Mouse (Mus musculus) urinary bladder, postnatal 0 days (tissue): ENCODE data around the gene Upf3a. TPM values are rescaled to one million over a fixed set of nuclear protein-coding genes. Genes with fewer than 3 reads are reported as not detected.

Source experiments
- polyA plus RNA-seq: library from polyadenylated mRNA; unstranded; fragments of >200 nt; fragmentation: Nextera tagmentation; extraction: Ambion mirVana; gene quantifications from 2 replicates; pipeline ENCODE4 v1.2.1, GENCODE M21; 2015

Gene Upf3a
- polyA plus RNA-seq: 29.1 and 31.5 TPM in 2 replicates

GRCm38 (mm10) chr8:13785250-13785763 lies at the start of gene Upf3a:
TSS of gene Upf3a (plus strand) at chr8:13785615.

DNA sequence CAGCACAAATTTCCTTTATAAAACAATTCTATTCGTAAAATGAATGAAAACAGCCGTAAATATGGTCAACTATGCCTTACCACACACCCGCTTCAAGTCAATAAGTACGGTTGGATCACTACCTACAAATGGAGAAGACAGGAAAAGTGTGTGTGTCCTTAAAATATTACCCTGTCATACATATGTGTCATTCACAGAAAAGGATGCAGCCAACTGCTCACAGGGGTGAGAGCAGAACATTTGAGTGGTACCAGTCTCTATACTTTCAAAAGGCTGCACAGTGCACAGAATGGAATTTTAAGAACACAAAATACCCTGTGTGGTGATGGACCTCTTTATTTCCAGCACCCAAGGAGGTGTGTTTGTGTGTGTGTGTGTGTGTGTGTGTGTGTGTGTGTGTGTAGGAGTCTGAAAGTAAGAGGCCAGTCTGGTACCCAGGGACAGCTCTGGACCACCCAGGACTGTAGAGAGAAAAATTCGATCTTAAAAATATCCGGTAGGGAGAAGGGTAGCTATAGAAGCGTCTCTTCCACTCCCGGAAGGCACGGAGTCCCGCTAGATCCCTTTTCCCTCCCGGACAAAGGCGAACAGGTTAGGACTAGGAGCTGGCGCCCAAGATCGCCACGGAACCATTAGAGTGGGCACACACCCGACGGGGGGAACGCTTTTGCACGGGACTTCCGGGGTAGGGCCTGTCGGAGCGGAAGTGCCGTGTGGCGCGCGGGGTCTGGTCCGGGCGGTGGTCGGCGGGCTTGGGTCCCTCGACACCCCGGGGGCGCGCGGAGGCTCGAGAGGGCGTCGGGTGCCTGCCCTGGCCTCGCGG lies 28.2 kb upstream of the Upf3a start, which contains the start of gene Cdc16:
TSS of gene Cdc16 (plus strand) at position 695 of the 823 bp plus-strand sequence.

DNA sequence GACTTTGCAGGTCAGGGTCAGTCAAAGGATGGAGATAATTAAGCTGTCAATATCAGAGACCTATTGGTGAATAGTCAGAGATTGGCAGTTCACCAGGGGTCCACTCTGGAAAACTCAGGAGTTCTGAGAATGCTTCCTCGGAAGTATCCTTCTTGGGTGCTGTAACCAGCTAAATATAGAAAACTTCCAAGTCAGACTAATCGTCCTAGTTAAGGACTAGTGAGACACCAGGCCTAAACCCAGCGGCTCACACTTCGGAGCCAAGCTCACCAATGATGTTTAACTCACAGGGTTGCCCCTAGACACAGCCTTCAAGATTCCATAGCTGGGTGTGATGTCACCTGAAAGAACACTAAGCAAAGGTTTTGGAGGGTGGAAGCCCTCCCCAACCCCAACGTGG lies 52.9 kb downstream of the Upf3a start, which contains the start of gene AF366264:
TSS of gene AF366264 (minus strand) at position 101 of the 400 bp plus-strand sequence.

Other genes with a start within 250 kb of the Upf3a start
- gene 1700029H14Rik, start 223.2 kb upstream of the Upf3a start, polyA plus RNA-seq: not detected in 2 replicates
- gene Rasa3, start 108.0 kb upstream of the Upf3a start, polyA plus RNA-seq: 54.2 and 58.0 TPM in 2 replicates
- not detected in 2 replicates for gene Cfap97d2, start 79.7 kb upstream of the Upf3a start, polyA plus RNA-seq
- gene Cdc16, start 27.9 kb upstream of the Upf3a start, polyA plus RNA-seq: 90.6 and 99.0 TPM in 2 replicates
- not detected in 2 replicates for gene AF366264, start 52.8 kb downstream of the Upf3a start, polyA plus RNA-seq
- gene Champ1, start 84.0 kb downstream of the Upf3a start, polyA plus RNA-seq: 11.9 and 13.8 TPM in 2 replicates
- 19.1 and 20.4 TPM in 2 replicates for gene Coprs, start 104.7 kb downstream of the Upf3a start, polyA plus RNA-seq